Mouse (Mus musculus) thymus, postnatal 0 days (tissue): ENCODE data around the gene Plekha8. TPM values are rescaled to one million over a fixed set of nuclear protein-coding genes. Genes with fewer than 3 reads are reported as not detected.
A peak's percentile ranks its signal among the peaks of the same experiment; 100 is the strongest.

ENCODE experiments used
- DNase-seq: peaks from one replicate; pipeline ENCODE4 v3.0.0-alpha.2; 2015; ENCODE audit warnings: low spot score
- polyA plus RNA-seq: library from polyadenylated mRNA; unstranded; fragments of >200 nt; fragmentation: Nextera tagmentation; extraction: Ambion mirVana; gene quantifications from 2 replicates; pipeline ENCODE4 v1.2.1, GENCODE M21; 2015

Gene Plekha8
- polyA plus RNA-seq: 1.7 TPM in 2 replicates

GRCm38 (mm10) chr6:54594469-54595329 lies at the start of gene Plekha8:
Gene Plekha8, plus strand, starts transcription at chr6:54595111.
- DNase-seq: peak; percentile 50

GRCm38 (mm10) chr6:54548314-54549019 lies 46.4 kb upstream of the Plekha8 start:
- no peak for DNase-seq

GRCm38 (mm10) chr6:54549311-54549710 lies 45.6 kb upstream of the Plekha8 start:
- DNase-seq: no peak

DNA sequence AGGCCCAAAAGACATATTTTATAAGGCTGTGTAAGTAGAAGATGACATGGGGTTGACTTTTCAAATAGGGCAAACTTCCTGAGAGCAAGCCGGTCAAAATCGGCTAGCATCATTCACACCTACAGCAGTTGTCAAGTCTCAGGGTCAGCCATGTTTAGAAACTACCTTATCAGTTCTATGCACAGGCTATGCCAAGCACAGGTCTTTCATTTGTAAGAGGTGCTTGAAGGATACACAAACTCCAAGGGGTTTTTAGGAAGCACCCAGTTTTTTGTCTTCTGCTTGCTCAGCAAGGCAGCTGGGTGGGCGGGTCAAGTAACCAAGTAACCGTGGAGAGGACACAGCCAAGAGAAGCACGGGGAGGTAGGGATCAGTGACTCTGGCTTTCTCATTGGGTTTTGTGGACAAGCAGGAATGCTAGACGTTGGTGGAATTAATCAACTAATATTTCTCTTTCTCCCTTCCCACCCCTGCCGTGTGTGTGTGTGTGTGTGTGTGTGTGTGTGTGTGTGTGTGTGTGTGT lies 44.0 kb upstream of the Plekha8 start:
- no peak for DNase-seq

- no peak for DNase-seq
Observed at GRCm38 (mm10) chr6:54552721-54553413, 42.0 kb upstream of the Plekha8 start.

DNA sequence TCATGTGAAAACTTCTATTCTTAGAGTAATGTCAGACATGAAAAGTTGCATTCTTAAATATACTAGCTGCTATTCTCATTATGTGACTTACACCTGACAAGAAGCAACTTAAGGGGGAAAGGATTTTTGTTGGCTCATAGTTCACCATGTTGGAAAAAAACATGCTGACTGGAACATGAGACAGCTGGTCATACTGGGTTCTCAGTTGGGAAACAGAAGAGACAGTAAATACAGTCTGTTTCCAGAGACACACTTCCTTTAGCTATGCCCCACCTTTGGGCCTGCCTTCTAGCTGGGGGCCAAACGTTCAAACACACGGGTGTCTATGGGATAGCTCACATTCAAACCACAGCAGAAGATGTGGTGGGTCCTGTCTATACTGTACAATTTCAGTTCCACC lies 41.3 kb upstream of the Plekha8 start:
- no peak for DNase-seq

DNA sequence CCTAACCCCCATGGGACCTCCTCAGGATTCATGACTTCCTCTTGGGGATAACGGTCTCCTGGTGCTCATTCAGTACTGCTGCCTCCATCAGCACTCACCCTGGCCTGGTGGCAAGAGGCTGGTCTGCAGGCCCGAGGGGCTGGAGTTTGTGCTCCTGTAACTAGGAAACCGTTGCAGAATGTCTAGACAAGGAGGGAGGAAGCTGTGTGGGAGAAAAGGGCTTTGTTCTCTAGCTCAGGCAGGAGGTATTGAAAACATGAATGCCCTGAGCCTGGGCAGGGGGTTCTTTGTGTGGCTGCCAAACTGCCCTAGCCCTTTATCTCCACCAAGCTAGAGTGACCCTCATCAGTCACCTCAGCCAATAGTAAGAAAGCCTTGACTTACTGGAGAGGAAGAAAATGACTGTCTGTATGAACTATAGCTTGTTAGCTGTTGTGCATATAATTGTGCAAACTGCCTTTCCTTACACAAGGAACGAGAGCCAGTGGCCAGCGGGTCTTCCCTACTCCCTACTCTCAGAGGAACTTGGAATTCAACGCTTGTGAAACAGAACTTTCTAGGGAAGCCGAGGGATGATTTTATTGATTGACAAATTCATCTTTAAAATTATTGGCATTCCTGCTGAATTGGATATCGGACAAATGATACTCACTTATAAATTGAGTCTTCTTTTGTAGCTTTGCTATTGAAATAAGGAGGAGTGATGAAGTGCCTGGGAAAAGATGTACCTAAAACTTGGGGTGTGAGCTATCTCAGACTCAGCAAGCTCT lies 40.4 kb upstream of the Plekha8 start:
- DNase-seq: no peak

GRCm38 (mm10) chr6:54555816-54556215 lies 39.1 kb upstream of the Plekha8 start:
- no peak for DNase-seq

- DNase-seq: no peak
Observed at GRCm38 (mm10) chr6:54557671-54558070, 37.2 kb upstream of the Plekha8 start.

DNA sequence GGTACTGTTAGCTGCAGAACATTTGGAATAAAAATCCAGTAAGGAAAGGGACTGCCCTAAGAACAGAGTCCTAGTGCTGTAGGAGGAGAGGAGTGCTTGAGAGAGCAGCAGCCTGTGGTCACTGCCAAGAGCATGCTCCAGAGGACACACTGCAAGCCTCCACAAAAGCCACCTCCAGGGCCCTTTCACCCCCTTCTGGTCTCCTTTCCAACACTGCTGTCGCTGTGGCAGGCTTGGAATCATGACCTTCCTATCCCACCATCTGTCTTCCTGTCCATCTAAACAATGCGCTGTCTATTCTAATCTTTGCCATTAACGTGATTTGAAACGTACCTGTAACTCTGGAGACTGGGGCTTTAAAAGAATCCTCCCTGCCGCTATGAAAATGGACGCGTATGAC lies 36.4 kb upstream of the Plekha8 start:
- no peak for DNase-seq

DNA sequence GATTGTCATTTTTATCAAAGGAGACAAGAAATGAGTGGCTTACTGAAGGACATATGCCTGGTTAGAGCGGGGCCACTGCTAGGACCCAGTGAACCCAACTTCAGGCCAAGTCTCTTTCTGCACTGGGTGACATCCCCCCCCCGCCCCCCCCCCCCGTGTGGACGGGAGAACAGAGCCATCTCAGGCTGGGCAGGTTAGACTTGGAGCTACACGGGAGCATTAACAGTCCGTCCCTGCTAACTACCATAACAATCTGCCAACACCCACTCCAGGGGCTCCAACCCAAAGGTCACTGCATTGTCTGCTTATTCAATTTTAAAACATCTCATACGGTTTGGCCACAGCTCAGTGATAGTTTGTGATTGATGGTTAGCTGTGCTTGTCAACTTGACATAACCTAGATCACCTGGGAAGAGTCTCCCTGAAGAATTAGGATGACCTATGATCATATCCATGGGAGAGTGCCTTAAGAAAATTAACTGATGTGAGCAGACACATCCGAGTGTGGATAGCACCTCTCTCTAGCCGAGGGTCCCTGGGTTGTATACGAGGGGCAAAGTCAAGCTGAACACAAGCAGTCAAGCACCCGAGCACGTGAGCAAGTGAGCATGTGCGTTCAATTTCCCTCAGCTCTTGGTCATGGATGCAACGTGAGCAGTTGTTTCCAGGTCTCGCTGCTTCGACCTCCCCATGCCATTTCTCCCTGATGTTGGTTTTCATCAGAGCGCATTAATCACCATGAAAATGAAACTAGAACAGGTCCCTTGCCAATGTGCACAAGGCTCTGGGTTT lies 32.7 kb upstream of the Plekha8 start:
- no peak for DNase-seq

DNA sequence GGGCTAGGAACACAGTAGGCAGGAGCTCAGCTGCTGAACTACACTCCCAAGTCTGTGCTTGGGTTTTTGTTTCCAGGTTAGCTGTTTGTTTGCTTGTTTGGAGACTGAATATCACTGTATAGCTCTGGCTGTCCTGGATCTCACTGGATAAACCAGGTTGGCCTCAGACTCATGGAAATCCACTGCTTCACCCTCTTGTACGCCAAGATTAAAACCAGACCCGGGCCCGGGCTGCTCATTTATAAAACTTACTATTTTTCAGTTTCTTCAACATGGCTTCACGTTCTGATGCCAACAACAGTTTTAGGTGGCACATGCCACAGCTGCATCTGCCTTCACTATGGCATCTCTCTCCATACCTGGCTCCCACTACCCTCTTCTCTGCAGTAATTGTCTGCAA lies 31.4 kb upstream of the Plekha8 start:
- no peak for DNase-seq

GRCm38 (mm10) chr6:54564506-54564991 lies 30.4 kb upstream of the Plekha8 start:
- DNase-seq: no peak

- DNase-seq: no peak
Observed at GRCm38 (mm10) chr6:54565012-54565411, 29.9 kb upstream of the Plekha8 start.

- DNase-seq: peak; percentile 35
Observed at GRCm38 (mm10) chr6:54565665-54566545, 29.0 kb upstream of the Plekha8 start, which contains the start of gene Scrn1. Gene Scrn1, minus strand, starts transcription at chr6:54566489.

DNA sequence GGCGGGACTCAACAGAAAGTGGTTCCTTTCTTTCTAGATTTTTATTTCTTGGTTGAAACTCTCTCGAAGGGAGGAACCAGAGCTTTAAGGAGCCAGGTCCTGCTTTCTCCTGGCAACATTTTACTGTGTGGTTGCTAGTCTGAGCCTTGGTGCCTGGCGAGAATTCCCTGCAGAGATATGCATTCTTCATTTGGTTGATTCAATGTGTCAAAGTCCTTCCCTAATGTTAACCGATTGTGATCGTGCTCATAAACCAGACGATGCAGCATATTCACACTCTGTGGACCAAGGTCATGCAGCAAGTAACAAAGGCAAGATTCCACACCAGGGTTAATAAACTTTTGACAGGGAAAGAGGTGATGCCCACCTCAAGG lies 28.4 kb upstream of the Plekha8 start:
- DNase-seq: no peak

DNA sequence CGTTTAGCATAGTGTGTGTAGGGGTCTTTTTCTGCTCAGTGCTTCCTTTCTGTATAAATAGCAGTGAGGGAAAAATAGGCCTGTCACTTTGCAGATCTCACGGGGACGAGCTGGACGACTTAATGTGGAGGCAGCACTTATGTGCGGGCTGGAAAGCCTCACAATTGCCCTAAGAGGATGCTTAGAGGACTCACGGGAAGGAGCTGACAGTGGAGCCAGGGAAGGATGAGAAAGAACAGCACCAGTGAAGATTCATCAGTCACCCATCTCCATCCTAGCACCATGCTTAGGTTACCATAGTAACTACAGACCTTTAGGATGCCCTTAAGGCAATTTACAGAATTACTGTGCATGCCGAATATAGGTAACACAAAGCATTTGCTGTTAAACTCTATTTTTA lies 25.1 kb upstream of the Plekha8 start:
- no peak for DNase-seq

GRCm38 (mm10) chr6:54573218-54573955 lies 21.5 kb upstream of the Plekha8 start:
- no peak for DNase-seq
